Mouse (Mus musculus) intestine, embryonic 15.5 days (tissue): ENCODE results near the gene Slc9a9. TPM values are rescaled to one million over a fixed set of nuclear protein-coding genes. Genes with fewer than 3 reads are reported as not detected.

Experiments used
- ATAC-seq: fragments of 200-750 bp; cut with Nextera tagmentation; 2 replicates; pipeline ENCODE4 v1.8.0; 2017; ENCODE audit warnings: moderate TSS enrichment, moderate library complexity
- H3K27ac ChIP-seq: fragments of 300-500 bp; sonication (generic); 2 replicates; pipeline ENCODE4 v1.5.1; 2015; ENCODE audit warnings: mild to moderate bottlenecking, inconsistent platforms
- H3K27me3 ChIP-seq: fragments of 300-500 bp; sonication (generic); replicated peaks from 2 replicates; pipeline ENCODE4 v1.6.1; 2015; ENCODE audit warnings: inconsistent platforms
- H3K36me3 ChIP-seq: fragments of 300-500 bp; sonication (generic); 2 replicates; pipeline ENCODE4 v1.6.1; 2015; ENCODE audit warnings: inconsistent platforms
- H3K4me1 ChIP-seq: fragments of 300-500 bp; sonication (generic); replicated peaks from 2 replicates; pipeline ENCODE4 v1.6.1; 2015; ENCODE audit warnings: inconsistent platforms
- H3K4me2 ChIP-seq: fragments of 300-500 bp; sonication (generic); replicated peaks from 2 replicates; pipeline ENCODE4 v1.6.1; 2015; ENCODE audit warnings: mild to moderate bottlenecking, inconsistent platforms
- H3K4me3 ChIP-seq: fragments of 300-500 bp; sonication (generic); replicated peaks from 2 replicates; pipeline ENCODE4 v1.5.1; 2015; ENCODE audit warnings: inconsistent platforms
- H3K9ac ChIP-seq: fragments of 300-500 bp; sonication (generic); 2 replicates; pipeline ENCODE4 v1.6.1; 2015; ENCODE audit warnings: inconsistent platforms
- H3K9me3 ChIP-seq: fragments of 300-500 bp; sonication (generic); 2 replicates; pipeline ENCODE4 v1.6.1; 2016; ENCODE audit warnings: inconsistent platforms
- WGBS: fragments of 180-500 bp; shearing (Covaris S2); methylation state at CpG from one replicate; pipeline ENCODE4 v1.1.7; 2015; 5-methylcytosine and 5-hydroxymethylcytosine counted together
- polyA plus RNA-seq: library from polyadenylated mRNA; unstranded; fragments of >200 nt; fragmentation: Nextera tagmentation; extraction: Ambion mirVana; gene quantifications from 2 replicates; pipeline ENCODE4 v1.2.1, GENCODE M21; 2015

Gene Slc9a9
- polyA plus RNA-seq, 1 experiment from 2014 or later, result 2.4 TPM

DNA sequence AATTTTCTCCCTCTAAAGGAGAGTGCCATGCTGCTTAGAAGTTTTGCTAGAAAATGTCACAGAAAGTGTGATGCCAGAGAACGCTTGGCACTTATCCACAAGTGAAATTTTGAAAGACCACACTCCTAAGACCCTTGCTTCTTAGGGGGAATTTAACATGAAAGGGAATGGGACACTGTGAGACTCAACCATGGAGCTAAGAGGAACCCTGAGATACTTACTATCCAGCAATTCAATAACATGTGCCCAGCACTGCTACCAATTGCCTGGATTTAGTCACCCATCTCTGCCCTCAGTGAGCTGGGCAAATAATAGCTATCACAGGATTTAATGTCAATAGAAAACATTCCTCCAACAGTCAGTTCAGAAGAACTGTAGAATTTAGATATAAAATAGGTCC lies 198.8 kb downstream of the Slc9a9 start:
- no peak overlapping the region for H3K4me2 ChIP-seq
- H3K9ac ChIP-seq, result no peak overlapping the region
- no peak; the same call in 1 of the 2 replicates for ATAC-seq
- no peak overlapping the region for H3K27ac ChIP-seq
- no peaks in the 10 kb centered on the region for H3K9me3 ChIP-seq
- H3K36me3 ChIP-seq, result no peaks in the 10 kb centered on the region
- H3K27me3 ChIP-seq, result no peaks in the 10 kb centered on the region
- 56% methylated on average over 1 of the region's 1 CpGs for WGBS
- no peaks in the 10 kb centered on the region for H3K4me1 ChIP-seq
- H3K4me3 ChIP-seq, result no peak overlapping the region

DNA sequence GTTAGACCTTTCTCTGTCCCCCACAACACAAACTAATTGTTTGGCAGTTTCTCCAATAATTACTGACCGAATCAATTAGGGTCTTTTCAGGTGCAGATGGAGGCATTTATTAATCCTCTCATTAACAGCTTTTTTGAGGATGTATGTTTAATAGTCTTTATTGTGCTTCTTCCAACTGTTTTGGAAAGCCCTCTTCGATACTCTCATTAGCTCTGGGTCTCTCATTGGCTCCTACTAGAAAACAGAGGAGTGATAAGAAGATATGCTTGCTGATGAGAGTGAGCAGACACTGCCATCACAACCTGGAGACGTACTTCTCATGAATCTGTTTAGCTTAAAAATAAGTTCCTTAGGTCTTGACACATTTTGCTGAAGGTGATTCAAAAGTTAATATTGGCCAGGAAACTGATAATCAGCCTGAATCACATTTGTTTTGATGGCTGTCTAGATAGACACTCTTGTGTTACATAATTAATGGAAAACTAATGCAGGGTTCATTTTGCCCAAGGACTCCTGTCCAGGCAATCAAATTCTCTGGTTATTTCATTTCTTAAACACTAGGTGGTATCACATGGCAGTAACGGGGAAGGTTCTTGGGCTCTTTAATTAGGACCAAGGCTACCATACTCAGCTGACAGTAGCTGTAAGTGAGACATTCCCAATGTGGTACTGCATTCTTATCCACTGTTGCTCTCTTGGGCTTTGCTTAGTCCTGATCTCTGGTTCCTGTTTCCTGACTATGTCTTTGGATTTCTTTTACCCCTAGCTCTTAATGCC lies 199.5 kb downstream of the Slc9a9 start:
- H3K9me3 ChIP-seq, result no peaks in the 10 kb centered on the region
- no peak overlapping the region for H3K4me2 ChIP-seq
- no peak overlapping the region for H3K27ac ChIP-seq
- H3K4me3 ChIP-seq, result no peak overlapping the region
- H3K27me3 ChIP-seq, result no peaks in the 10 kb centered on the region
- 73% methylated on average over 4 of the region's 4 CpGs for WGBS
- ATAC-seq, result no peak
- no peak overlapping the region for H3K9ac ChIP-seq
- no peaks in the 10 kb centered on the region for H3K4me1 ChIP-seq
- no peaks in the 10 kb centered on the region for H3K36me3 ChIP-seq

GRCm38 (mm10) chr9:94882517-94882916 lies 212.8 kb downstream of the Slc9a9 start:
- Histone ChIP-seq H3K4me1 (no peaks in the 10 kb centered on the region), H3K36me3 (no peaks in the 10 kb centered on the region), H3K4me2 (no peak overlapping the region), H3K4me3 (no peak overlapping the region), H3K9ac (no peak overlapping the region), H3K27me3 (no peaks in the 10 kb centered on the region), H3K27ac (no peak overlapping the region), H3K9me3 (no peaks in the 10 kb centered on the region)
- no peak for ATAC-seq
- WGBS, result 84% methylated on average over 3 of the region's 3 CpGs

GRCm38 (mm10) chr9:94883435-94883834 lies 213.7 kb downstream of the Slc9a9 start:
- Histone ChIP-seq H3K9ac (no peak overlapping the region), H3K4me2 (no peak overlapping the region), H3K27ac (no peak overlapping the region), H3K4me3 (no peak overlapping the region), H3K4me1 (no peaks in the 10 kb centered on the region), H3K36me3 (no peaks in the 10 kb centered on the region), H3K27me3 (no peaks in the 10 kb centered on the region), H3K9me3 (no peaks in the 10 kb centered on the region)
- no peak for ATAC-seq
- WGBS, result 85% methylated on average over 5 of the region's 5 CpGs

- Histone ChIP-seq H3K36me3 (no peaks in the 10 kb centered on the region), H3K4me3 (no peak overlapping the region), H3K27me3 (no peaks in the 10 kb centered on the region), H3K4me1 (no peaks in the 10 kb centered on the region), H3K9me3 (no peaks in the 10 kb centered on the region), H3K9ac (no peak overlapping the region), H3K4me2 (no peak overlapping the region), H3K27ac (no peak overlapping the region)
- WGBS, result 78% methylated on average over 1 of the region's 1 CpGs
- no peak for ATAC-seq
Observed at GRCm38 (mm10) chr9:94885151-94885550, 215.4 kb downstream of the Slc9a9 start.

- ATAC-seq, result no peak
- Histone ChIP-seq H3K9me3 (no peaks in the 10 kb centered on the region), H3K36me3 (no peaks in the 10 kb centered on the region)
Observed at GRCm38 (mm10) chr9:94889647-94890046, 219.9 kb downstream of the Slc9a9 start.

GRCm38 (mm10) chr9:94895882-94896281 lies 226.2 kb downstream of the Slc9a9 start:
- H3K9me3 ChIP-seq, result no peaks in the 10 kb centered on the region

More at GRCm38 (mm10) chr9:94889647-94890046, 219.9 kb downstream of the Slc9a9 start:
- no peaks in the 10 kb centered on the region for H3K27me3 ChIP-seq
- H3K27ac ChIP-seq, result no peak overlapping the region
- no peaks in the 10 kb centered on the region for H3K4me1 ChIP-seq
- H3K4me3 ChIP-seq, result no peak overlapping the region
- H3K4me2 ChIP-seq, result no peak overlapping the region
- H3K9ac ChIP-seq, result no peak overlapping the region

GRCm38 (mm10) chr9:94904180-94904579 lies 234.5 kb downstream of the Slc9a9 start:
- no peak for ATAC-seq
- Histone ChIP-seq H3K9me3 (no peaks in the 10 kb centered on the region), H3K36me3 (no peaks in the 10 kb centered on the region), H3K27me3 (no peaks in the 10 kb centered on the region), H3K4me1 (no peaks in the 10 kb centered on the region; the same call in 1 of the 2 replicates), H3K27ac (no peak overlapping the region), H3K4me2 (no peak overlapping the region), H3K9ac (no peak overlapping the region), H3K4me3 (no peak overlapping the region)

More at GRCm38 (mm10) chr9:94895882-94896281, 226.2 kb downstream of the Slc9a9 start:
- no peak overlapping the region for H3K9ac ChIP-seq
- H3K4me2 ChIP-seq, result no peak overlapping the region
- H3K4me3 ChIP-seq, result no peak overlapping the region
- H3K27me3 ChIP-seq, result no peaks in the 10 kb centered on the region
- no peaks in the 10 kb centered on the region for H3K36me3 ChIP-seq
- H3K27ac ChIP-seq, result no peak overlapping the region
- WGBS, result 69% methylated on average over 5 of the region's 5 CpGs
- no peaks in the 10 kb centered on the region for H3K4me1 ChIP-seq
- no peak for ATAC-seq

GRCm38 (mm10) chr9:94907020-94907610 lies 237.4 kb downstream of the Slc9a9 start:
- Histone ChIP-seq H3K9ac (no peak overlapping the region), H3K36me3 (no peaks in the 10 kb centered on the region), H3K4me2 (no peak overlapping the region), H3K4me1 (no peaks in the 10 kb centered on the region; the same call in 1 of the 2 replicates), H3K9me3 (no peaks in the 10 kb centered on the region), H3K27me3 (no peaks in the 10 kb centered on the region), H3K4me3 (no peak overlapping the region), H3K27ac (no peak overlapping the region)
- no peak for ATAC-seq
- 86% methylated on average over 4 of the region's 4 CpGs for WGBS

- Histone ChIP-seq H3K4me3 (no peak overlapping the region), H3K27me3 (no peaks in the 10 kb centered on the region), H3K4me2 (no peak overlapping the region), H3K9ac (no peak overlapping the region), H3K27ac (no peak overlapping the region), H3K4me1 (no peaks in the 10 kb centered on the region), H3K9me3 (no peaks in the 10 kb centered on the region), H3K36me3 (no peaks in the 10 kb centered on the region)
- ATAC-seq, result no peak
- WGBS, result 77% methylated on average over 9 of the region's 9 CpGs
Observed at GRCm38 (mm10) chr9:94912071-94912470, 242.4 kb downstream of the Slc9a9 start.

DNA sequence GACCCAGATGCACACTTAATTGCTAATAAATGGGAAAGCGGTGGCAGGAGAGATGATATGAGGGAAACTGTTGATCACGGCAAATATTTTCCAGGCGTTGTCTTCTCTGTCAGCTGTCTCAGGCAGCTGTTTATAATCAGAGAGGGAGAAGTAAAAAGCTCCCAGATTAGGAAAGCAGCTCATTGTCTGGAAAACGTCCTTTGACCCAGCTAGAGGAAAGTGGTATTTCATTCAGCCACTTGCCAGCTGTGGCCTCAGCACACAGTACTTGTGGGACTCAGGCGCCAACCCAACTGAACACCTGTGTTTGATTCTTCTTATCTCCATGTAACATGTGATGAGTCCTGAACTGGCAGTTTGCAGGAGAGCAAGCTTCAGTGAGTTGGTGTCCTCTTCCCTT lies 252.4 kb downstream of the Slc9a9 start:
- H3K36me3 ChIP-seq, result no peaks in the 10 kb centered on the region

GRCm38 (mm10) chr9:94925845-94926244 lies 256.1 kb downstream of the Slc9a9 start:
- Histone ChIP-seq H3K4me1 (no peaks in the 10 kb centered on the region), H3K4me3 (no peak overlapping the region), H3K4me2 (no peak overlapping the region), H3K36me3 (no peaks in the 10 kb centered on the region), H3K9me3 (no peaks in the 10 kb centered on the region), H3K27ac (no peak overlapping the region), H3K9ac (no peak overlapping the region), H3K27me3 (no peaks in the 10 kb centered on the region)
- ATAC-seq, result no peak
- WGBS, result 67% methylated on average over 3 of the region's 3 CpGs

More for the DNA sequence above, 252.4 kb downstream of the Slc9a9 start:
- Histone ChIP-seq H3K4me3 (no peak overlapping the region), H3K4me1 (no peaks in the 10 kb centered on the region), H3K27ac (no peak overlapping the region), H3K9me3 (no peaks in the 10 kb centered on the region), H3K9ac (no peak overlapping the region), H3K27me3 (no peaks in the 10 kb centered on the region), H3K4me2 (no peak overlapping the region)
- 39% methylated on average over 5 of the region's 5 CpGs for WGBS
- ATAC-seq, result no peak

- Histone ChIP-seq H3K4me3 (no peak overlapping the region), H3K9me3 (no peaks in the 10 kb centered on the region), H3K27me3 (no peaks in the 10 kb centered on the region), H3K4me2 (no peak overlapping the region), H3K36me3 (no peaks in the 10 kb centered on the region), H3K4me1 (no peaks in the 10 kb centered on the region), H3K9ac (no peak overlapping the region), H3K27ac (no peak overlapping the region)
- ATAC-seq, result no peak
Observed at GRCm38 (mm10) chr9:94927101-94927500, 257.4 kb downstream of the Slc9a9 start.
